Mouse (Mus musculus) midbrain, embryonic 10.5 days (tissue): ENCODE results near the gene Acsl3. TPM values are rescaled to one million over a fixed set of nuclear protein-coding genes. Genes with fewer than 3 reads are reported as not detected.

ENCODE experiments used
- DNase-seq: peaks from one replicate; pipeline ENCODE4 v3.0.0-alpha.2; 2017; ENCODE audit warnings: low spot score
- H3K27ac ChIP-seq: fragments of 300-500 bp; sonication (generic); replicated peaks from 2 replicates; pipeline ENCODE4 v1.5.1; 2016; ENCODE audit warnings: mild to moderate bottlenecking
- H3K27me3 ChIP-seq: fragments of 300-500 bp; sonication (generic); 2 replicates; pipeline ENCODE4 v1.6.1; 2016; ENCODE audit warnings: low read depth, mild to moderate bottlenecking; ENCODE audit not compliant: poor library complexity, severe bottlenecking
- H3K36me3 ChIP-seq: fragments of 300-500 bp; sonication (generic); 2 replicates; pipeline ENCODE4 v1.6.1; 2016; ENCODE audit warnings: mild to moderate bottlenecking, moderate library complexity
- H3K4me1 ChIP-seq: fragments of 300-500 bp; sonication (generic); 2 replicates; pipeline ENCODE4 v1.6.1; 2016
- H3K4me3 ChIP-seq: fragments of 300-500 bp; sonication (generic); 2 replicates; pipeline ENCODE4 v1.5.1; 2016; ENCODE audit warnings: mild to moderate bottlenecking, moderate library complexity
- H3K9me3 ChIP-seq: fragments of 300-500 bp; sonication (generic); replicated peaks from 2 replicates; pipeline ENCODE4 v1.6.1; 2016; ENCODE audit warnings: mild to moderate bottlenecking
- WGBS: fragments of 180-500 bp; shearing (Covaris S2); methylation state at CpG from one replicate; pipeline ENCODE4 v1.1.7; 2016; 5-methylcytosine and 5-hydroxymethylcytosine counted together
- polyA plus RNA-seq: library from polyadenylated mRNA; unstranded; fragments of >200 nt; fragmentation: Nextera tagmentation; extraction: Ambion mirVana; gene quantifications from 2 replicates; pipeline ENCODE4 v1.2.1, GENCODE M21; 2016

The Acsl3 gene
- polyA plus RNA-seq, 1 experiment from 2014 or later = 82.3 TPM

DNA sequence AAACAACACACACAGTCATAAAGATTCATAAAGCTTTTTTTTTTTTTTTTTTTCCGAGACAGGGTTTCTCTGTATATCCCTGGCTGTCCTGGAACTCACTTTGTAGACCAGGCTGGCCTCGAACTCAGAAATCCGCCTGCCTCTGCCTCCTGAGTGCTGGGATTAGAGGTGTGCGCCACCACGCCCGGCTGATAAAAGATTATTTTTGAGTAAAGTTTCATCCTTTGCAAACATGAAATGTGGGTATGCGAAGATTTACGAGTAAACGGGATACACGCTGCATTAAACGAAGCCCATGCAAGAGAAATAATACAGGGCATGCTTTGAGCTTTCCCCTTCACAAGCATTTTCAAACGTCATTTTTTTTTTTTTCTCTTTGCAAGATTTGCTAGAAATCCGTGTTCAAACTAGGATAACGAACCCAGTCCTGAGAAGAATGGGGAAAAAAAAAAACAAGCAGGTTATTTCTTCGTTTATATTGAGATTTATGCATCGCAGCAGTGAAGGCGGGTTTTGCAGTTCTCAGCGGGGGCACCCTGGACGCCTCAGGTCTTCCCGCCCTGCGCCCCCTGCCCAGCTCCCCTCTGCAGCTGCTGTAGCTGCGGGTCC, 500 bp upstream of the Acsl3 start:
- WGBS = 31% methylated on average over 22 of the region's 22 CpGs
- Histone ChIP-seq H3K27ac (peak overlapping the region; percentile 99), H3K9me3 (no peaks in the 10 kb centered on the region), H3K27me3 (no peaks in the 10 kb centered on the region), H3K4me1 (peaks cover 44% of the 10 kb centered on the region), H3K36me3 (no peaks in the 10 kb centered on the region), H3K4me3 (peak overlapping the region; percentile 91)
- DNase-seq = no peak

DNA sequence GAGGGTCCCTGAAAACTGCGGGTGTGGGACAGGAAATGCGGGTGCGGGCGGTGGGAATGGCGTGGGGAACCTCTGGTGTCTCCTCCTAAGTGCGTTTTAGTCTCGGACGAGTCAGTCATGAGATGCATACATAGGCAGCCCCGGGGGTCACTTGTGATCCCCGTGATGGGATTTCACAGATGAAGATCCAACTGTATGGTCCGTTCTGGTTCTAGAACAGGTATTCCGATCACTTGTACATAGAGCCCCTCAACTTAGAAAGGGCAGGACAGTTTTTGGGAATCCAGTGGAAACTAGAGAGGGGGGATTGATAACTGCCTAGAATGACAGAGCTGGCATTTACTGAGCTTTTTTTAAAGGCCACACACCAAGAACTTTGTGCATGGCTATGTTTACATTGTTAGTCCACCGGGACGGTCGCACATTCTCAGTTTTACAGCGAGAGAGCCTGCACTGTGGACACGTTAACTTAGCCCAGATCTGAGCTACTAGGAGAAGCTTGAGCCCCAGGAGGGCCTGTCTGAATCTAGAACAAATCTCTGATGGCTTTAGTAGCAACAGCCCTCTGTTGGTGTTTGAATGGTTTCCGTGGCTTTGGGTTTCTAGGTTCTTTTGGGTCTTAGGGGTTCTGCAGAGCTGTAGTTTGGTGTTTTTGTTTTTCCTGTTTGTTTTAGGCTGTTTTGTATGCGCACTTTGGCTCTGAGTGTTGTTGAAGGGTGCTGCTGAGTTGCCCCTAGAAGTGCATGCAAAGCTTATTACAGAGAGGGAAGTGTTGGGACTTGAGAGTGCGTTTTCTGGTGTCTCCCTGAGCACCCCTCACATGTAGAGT, 1.0 kb downstream of the Acsl3 start:
- Histone ChIP-seq H3K36me3 (peaks cover 5% of the 10 kb centered on the region), H3K27me3 (no peaks in the 10 kb centered on the region), H3K9me3 (no peaks in the 10 kb centered on the region), H3K4me1 (peaks cover 44% of the 10 kb centered on the region), H3K4me3 (peak overlapping the region; percentile 91), H3K27ac (peak overlapping the region; percentile 99)
- DNase-seq = peak; percentile 28
- WGBS = 2% methylated on average over 20 of the region's 20 CpGs

DNA sequence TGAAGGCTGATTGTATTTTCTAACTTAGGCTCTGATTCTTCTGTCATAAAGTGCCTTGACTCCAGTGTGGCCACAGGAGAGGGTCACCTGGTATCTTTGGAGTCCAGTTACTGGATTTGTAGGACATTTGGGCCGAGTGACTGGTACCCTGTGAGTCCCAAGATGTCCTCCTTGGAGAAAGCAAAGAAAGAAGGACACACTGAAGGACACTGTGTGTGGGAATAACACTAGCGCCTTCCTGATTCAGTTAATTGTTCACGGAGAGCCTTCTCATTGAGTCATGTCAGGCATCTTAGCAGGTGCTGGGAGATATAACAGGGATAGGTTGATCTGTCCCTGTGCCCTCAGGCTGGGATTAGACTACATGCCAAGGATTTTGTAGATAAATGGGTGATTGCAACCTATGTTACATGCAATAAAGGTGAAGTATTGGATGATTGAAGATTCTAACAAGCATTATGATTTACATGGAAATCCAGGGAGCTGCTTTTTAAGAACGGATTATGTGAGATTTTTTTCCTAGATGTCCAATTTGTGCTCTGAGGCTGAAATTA, 1.7 kb downstream of the Acsl3 start:
- Histone ChIP-seq H3K36me3 (peaks cover 12% of the 10 kb centered on the region), H3K9me3 (no peaks in the 10 kb centered on the region), H3K27ac (peak overlapping the region; percentile 99), H3K27me3 (no peaks in the 10 kb centered on the region), H3K4me3 (peak overlapping the region; percentile 91), H3K4me1 (peaks cover 44% of the 10 kb centered on the region)
- WGBS = 45% methylated on average over 4 of the region's 4 CpGs
- DNase-seq = no peak

DNA sequence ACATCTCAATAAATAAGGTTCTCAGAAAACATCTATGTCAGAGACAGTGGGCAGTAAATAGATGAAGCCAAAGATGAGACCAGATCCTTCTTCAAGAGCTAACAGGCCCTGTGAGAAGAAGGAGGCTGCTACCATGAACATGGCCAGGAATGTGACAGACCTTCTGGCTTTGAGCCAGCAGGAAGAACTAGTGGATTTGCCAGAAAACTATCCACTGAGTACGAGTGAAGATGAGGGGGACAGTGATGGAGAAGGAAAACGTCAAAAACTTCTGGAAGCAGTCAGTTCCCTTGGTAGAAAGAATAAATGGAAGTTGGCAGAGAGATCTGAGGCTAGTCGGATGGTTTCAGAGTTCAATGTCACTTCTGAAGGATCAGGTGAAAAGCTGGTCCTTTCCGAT, 6.7 kb downstream of the Acsl3 start:
- H3K27ac ChIP-seq = no peak overlapping the region
- peaks cover 24% of the 10 kb centered on the region for H3K4me1 ChIP-seq
- H3K36me3 ChIP-seq = peaks cover 61% of the 10 kb centered on the region
- no peaks in the 10 kb centered on the region for H3K9me3 ChIP-seq
- DNase-seq = no peak
- H3K27me3 ChIP-seq = no peaks in the 10 kb centered on the region
- 96% methylated on average over 4 of the region's 4 CpGs for WGBS
- H3K4me3 ChIP-seq = no peak overlapping the region

DNA sequence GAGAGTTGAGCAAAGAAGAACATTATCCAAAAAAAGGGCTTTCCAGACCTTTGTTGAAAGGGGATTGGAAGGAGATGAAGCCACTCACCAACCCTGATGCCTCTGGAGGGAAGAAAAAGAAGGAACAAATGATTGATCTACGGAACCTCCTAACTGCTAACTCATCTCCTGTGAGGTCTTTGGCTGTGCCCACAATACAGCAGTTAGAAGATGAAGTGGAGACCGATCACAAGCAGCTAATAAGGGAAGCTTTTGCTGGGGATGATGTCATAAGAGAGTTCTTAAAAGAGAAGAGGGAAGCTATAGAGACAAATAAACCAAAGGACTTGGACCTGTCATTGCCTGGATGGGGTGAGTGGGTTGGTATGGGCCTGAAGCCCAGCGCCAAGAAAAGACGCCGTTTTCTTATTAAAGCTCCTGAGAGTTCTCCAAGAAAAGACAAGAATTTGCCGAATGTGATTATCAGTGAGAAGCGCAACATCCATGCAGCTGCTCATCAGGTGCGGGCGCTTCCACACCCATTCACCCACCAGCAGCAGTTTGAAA, 8.4 kb downstream of the Acsl3 start:
- 95% methylated on average over 9 of the region's 9 CpGs for WGBS
- Histone ChIP-seq H3K9me3 (no peaks in the 10 kb centered on the region), H3K27ac (no peak overlapping the region), H3K36me3 (peaks cover 68% of the 10 kb centered on the region), H3K4me1 (peaks cover 7% of the 10 kb centered on the region), H3K27me3 (no peaks in the 10 kb centered on the region), H3K4me3 (no peak overlapping the region)
- no peak for DNase-seq

DNA sequence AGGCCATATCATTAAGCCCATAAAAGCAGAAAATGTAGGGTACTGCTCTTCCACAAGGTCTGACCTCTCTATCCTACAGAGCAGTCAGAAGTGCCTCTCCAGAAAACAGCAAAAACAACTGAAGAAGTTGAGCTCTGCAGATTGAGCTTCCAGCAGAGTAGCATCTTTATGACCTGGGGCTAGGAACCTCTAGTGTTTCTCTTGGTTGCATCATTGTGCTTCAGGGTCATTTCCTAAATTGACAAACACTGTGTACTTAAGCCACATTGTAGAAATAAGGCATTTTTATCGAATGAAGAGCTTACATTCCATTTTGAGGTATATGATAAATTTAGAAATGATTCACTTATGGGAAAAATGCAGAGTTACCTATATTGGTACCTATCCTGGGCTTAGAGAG, 9.0 kb downstream of the Acsl3 start:
- peaks cover 1% of the 10 kb centered on the region; the same call in 1 of the 2 replicates for H3K4me1 ChIP-seq
- no peak for DNase-seq
- H3K36me3 ChIP-seq = peaks cover 68% of the 10 kb centered on the region
- no peak overlapping the region for H3K4me3 ChIP-seq
- H3K27me3 ChIP-seq = no peaks in the 10 kb centered on the region
- H3K27ac ChIP-seq = no peak overlapping the region
- H3K9me3 ChIP-seq = no peaks in the 10 kb centered on the region
- WGBS = 90% methylated on average over 1 of the region's 1 CpGs

DNA sequence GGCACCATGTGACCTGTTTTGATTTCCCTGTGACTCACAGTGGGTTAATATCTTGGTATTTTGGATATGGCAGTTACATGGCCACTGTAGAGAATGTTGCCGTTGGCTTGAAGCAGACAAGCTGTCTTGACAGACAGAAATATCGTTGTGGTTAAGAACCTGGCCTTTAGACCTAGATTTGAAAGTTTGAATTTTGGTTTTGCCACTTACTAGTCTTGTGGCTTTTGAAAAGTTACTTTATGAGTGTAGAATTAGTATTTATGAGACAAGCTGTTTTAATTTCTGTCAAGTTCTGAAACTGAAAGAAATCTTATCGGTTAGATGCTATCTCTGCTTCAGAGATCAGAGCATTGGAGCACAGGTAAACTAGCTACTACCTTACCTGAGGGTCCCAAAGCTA, 24.7 kb downstream of the Acsl3 start:
- peaks cover 31% of the 10 kb centered on the region for H3K36me3 ChIP-seq
- 92% methylated on average over 3 of the region's 3 CpGs for WGBS
- no peaks in the 10 kb centered on the region for H3K4me1 ChIP-seq
- H3K27me3 ChIP-seq = no peaks in the 10 kb centered on the region
- H3K27ac ChIP-seq = no peak overlapping the region
- no peaks in the 10 kb centered on the region for H3K9me3 ChIP-seq
- H3K4me3 ChIP-seq = no peak overlapping the region
- no peak for DNase-seq

DNA sequence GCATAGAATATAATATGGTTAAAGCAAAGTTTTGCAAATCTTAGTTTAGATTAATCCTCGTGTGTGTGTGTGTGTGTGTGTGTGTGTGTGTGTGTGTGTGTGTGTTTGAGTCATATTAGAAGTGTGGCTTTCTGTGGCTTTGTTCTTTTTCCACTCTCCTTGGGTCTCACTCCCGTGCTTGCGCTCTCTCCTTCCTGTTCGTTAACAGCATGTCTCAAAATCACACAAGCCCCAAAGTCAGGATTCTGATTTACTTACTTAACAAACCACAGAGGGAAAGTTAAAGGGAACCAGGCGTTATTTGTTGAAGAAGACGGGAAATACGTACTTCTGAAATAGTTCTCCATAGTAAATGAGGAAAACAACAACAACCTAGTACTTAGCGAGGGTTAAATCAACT, 26.5 kb downstream of the Acsl3 start:
- no peak for DNase-seq
- Histone ChIP-seq H3K4me1 (no peaks in the 10 kb centered on the region), H3K9me3 (no peaks in the 10 kb centered on the region), H3K27ac (no peak overlapping the region), H3K36me3 (peaks cover 42% of the 10 kb centered on the region), H3K4me3 (no peak overlapping the region), H3K27me3 (no peaks in the 10 kb centered on the region)
- 87% methylated on average over 8 of the region's 8 CpGs for WGBS

DNA sequence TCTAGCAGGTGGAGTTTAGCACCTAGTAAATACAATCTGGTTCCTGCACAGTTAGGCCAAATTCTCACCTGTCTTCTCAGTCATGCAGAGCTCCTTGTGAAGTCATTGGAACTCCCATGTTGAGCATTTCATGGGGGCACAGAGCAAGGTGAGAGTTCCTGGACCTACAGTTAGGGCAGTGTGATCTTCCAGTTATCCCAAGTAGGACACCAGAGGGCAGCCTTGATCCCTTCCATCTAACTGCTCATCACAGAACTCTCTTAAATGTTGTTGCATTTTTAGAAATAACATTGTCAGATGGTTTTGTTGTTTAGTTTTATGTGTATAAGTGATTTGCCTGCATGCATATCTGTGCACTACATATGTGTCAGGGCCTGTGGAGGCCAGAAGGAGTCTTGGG, 29.2 kb downstream of the Acsl3 start:
- H3K36me3 ChIP-seq = peaks cover 62% of the 10 kb centered on the region
- H3K9me3 ChIP-seq = no peaks in the 10 kb centered on the region
- H3K27me3 ChIP-seq = no peaks in the 10 kb centered on the region
- no peak overlapping the region for H3K27ac ChIP-seq
- H3K4me3 ChIP-seq = no peak overlapping the region
- no peaks in the 10 kb centered on the region for H3K4me1 ChIP-seq
- DNase-seq = no peak

DNA sequence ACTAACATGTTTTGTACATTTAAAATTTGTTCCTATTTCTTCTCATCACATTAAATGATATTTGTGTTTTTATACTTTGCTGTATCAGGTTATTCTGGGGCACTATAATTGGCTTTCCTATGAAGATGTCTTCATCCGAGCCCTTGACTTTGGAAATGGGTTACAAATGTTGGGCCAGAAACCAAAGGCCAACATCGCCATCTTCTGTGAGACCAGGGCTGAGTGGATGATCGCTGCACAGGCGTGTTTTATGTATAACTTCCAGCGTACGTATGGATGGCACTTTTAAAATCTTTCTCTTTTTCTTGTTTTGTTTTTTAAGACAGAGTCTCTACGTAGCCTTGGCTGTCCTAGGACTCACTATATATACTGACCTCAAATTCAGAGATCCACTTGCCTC, 30.5 kb downstream of the Acsl3 start:
- H3K4me3 ChIP-seq = no peak overlapping the region
- no peak overlapping the region for H3K27ac ChIP-seq
- no peaks in the 10 kb centered on the region for H3K27me3 ChIP-seq
- H3K9me3 ChIP-seq = no peaks in the 10 kb centered on the region
- no peak for DNase-seq
- peaks cover 62% of the 10 kb centered on the region for H3K36me3 ChIP-seq
- H3K4me1 ChIP-seq = no peaks in the 10 kb centered on the region
- 86% methylated on average over 7 of the region's 7 CpGs for WGBS

DNA sequence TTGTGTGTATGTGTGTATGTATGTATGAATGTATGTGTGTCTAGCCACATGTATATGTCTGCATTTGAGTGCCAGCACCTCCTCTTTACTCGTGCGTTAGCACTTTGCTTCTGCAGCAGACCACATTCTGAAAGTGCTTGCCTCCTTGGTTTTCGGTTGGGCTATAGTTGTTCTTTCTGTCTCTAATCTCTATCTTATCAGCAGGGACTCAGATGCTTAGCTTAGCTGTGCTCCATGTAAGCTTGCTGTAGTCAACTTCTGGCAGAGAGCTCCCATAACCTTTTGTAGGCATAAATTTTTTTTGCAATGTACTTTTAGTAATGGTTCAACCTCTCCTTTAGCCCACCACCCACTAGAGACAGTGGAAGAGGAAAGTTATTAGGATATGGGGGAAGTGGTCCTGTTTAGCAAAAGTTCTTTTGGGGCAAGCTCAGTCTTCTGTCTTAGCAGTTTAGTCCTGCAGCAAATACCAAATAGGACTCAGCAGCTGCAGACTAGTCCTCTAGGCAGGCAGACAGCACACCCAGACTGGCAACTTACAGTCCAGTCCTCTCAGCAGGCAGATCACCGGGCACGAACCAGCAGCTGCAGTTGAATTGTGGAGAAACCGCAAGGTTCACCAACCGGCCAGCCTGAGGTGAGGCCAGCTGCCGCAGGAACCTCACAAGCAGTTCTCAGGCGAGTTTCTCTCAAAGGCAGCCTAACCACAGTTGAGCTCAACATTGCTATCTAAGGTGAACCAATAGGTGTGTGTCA, 37.1 kb downstream of the Acsl3 start:
- Histone ChIP-seq H3K4me1 (no peaks in the 10 kb centered on the region), H3K36me3 (peaks cover 92% of the 10 kb centered on the region), H3K27me3 (no peaks in the 10 kb centered on the region), H3K9me3 (no peaks in the 10 kb centered on the region), H3K27ac (no peak overlapping the region), H3K4me3 (no peak overlapping the region)
- 94% methylated on average over 9 of the region's 9 CpGs for WGBS
- no peak for DNase-seq

DNA sequence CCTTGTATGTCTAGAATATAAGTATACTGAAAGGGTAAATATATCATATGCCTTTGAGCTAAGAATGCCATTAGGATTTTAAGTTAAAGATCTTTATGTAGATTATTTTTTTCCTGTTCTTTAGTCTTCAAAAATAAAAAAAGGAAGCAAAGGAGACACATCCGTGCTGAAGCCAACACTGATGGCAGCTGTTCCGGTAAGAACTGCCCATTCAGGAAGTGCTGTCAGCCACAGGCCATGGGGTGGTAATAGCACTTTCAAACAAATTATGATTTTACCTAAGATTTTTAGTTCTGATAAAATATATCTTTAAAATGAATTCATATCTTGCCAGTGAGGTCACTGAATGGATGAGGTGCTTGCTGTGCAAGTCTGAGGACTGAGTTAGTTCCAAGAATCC, 38.7 kb downstream of the Acsl3 start:
- WGBS = 97% methylated on average over 2 of the region's 2 CpGs
- Histone ChIP-seq H3K27ac (no peak overlapping the region), H3K27me3 (no peaks in the 10 kb centered on the region), H3K36me3 (peaks cover 95% of the 10 kb centered on the region), H3K4me3 (no peak overlapping the region), H3K4me1 (no peaks in the 10 kb centered on the region), H3K9me3 (no peaks in the 10 kb centered on the region)
- no peak for DNase-seq
